Mouse (Mus musculus): ENCODE measurements around the gene Retn.
A peak's percentile ranks its signal among the peaks of the same experiment; 100 is the strongest.

Gene Retn

GRCm38 (mm10) chr8:3660889-3661288 is 5.3 kb downstream of the Retn start:
- DNase-seq (ENCODE audit: low spot score): no peak

GRCm38 (mm10) chr8:3664405-3664804 is 8.8 kb downstream of the Retn start:
- DNase-seq (ENCODE audit: low spot score): no peak

- no peak for DNase-seq (ENCODE audit: low spot score)
Measured at GRCm38 (mm10) chr8:3665507-3665906, 9.9 kb downstream of the Retn start, which contains the start of gene Mcemp1. TSS of gene Mcemp1 (plus strand) at chr8:3665754.

GRCm38 (mm10) chr8:3670388-3670787 is 14.8 kb downstream of the Retn start:
- no peak for DNase-seq (ENCODE audit: low spot score)

- peak; percentile 90 for DNase-seq (ENCODE audit: low spot score)
Measured at GRCm38 (mm10) chr8:3671980-3672491, 16.5 kb downstream of the Retn start, which contains the start of gene Fcor. TSS of gene Fcor (minus strand) at chr8:3672362.

GRCm38 (mm10) chr8:3674671-3675070 is 19.1 kb downstream of the Retn start:
- DNase-seq (ENCODE audit: low spot score): no peak

GRCm38 (mm10) chr8:3676131-3676992 is 20.8 kb downstream of the Retn start, which contains the start of gene Trappc5:
TSS of gene Trappc5 (plus strand) at chr8:3676299.
- peak; percentile 95 for DNase-seq (ENCODE audit: low spot score)

GRCm38 (mm10) chr8:3676993-3677579 is 21.5 kb downstream of the Retn start:
- no peak for DNase-seq (ENCODE audit: low spot score)

- DNase-seq (ENCODE audit: low spot score): no peak
Measured at GRCm38 (mm10) chr8:3678831-3679230, 23.3 kb downstream of the Retn start.

GRCm38 (mm10) chr8:3679236-3679635 is 23.7 kb downstream of the Retn start:
- peak; percentile 42 for DNase-seq (ENCODE audit: low spot score)

GRCm38 (mm10) chr8:3679656-3680055 is 24.1 kb downstream of the Retn start:
- peak; percentile 42 for DNase-seq (ENCODE audit: low spot score)

- peak; percentile 32 for DNase-seq (ENCODE audit: low spot score)
Measured at GRCm38 (mm10) chr8:3682435-3682834, 26.9 kb downstream of the Retn start.

- DNase-seq (ENCODE audit: low spot score): peak; percentile 46
Measured at GRCm38 (mm10) chr8:3683408-3684176, 28.0 kb downstream of the Retn start.

- peak; percentile 33 for DNase-seq (ENCODE audit: low spot score)
Measured at GRCm38 (mm10) chr8:3684530-3684929, 29.0 kb downstream of the Retn start.

- DNase-seq (ENCODE audit: low spot score): peak; percentile 29
Measured at GRCm38 (mm10) chr8:3685422-3685821, 29.9 kb downstream of the Retn start.

- DNase-seq (ENCODE audit: low spot score): peak; percentile 25
Measured at GRCm38 (mm10) chr8:3687537-3687936, 32.0 kb downstream of the Retn start.

GRCm38 (mm10) chr8:3690774-3691173 is 35.2 kb downstream of the Retn start:
- peak; percentile 42 for DNase-seq (ENCODE audit: low spot score)

GRCm38 (mm10) chr8:3694121-3694520 is 38.6 kb downstream of the Retn start, which contains the start of gene Fcer2a:
TSS of gene Fcer2a (minus strand) at chr8:3694175.
- peak; percentile 13 for DNase-seq (ENCODE audit: low spot score)

GRCm38 (mm10) chr8:3701491-3701890 is 45.9 kb downstream of the Retn start:
- DNase-seq (ENCODE audit: low spot score): no peak

- DNase-seq (ENCODE audit: low spot score): peak; percentile 39
Measured at GRCm38 (mm10) chr8:3705711-3706110, 50.1 kb downstream of the Retn start.

GRCm38 (mm10) chr8:3707611-3708010 is 52.0 kb downstream of the Retn start:
- DNase-seq (ENCODE audit: low spot score): no peak
